Mouse (Mus musculus) embryonic facial prominence, embryonic 15.5 days (tissue): ENCODE data around the gene Wdr11. TPM values are rescaled to one million over a fixed set of nuclear protein-coding genes. Genes with fewer than 3 reads are reported as not detected.

Source experiments
- ATAC-seq: fragments of 200-750 bp; cut with Nextera tagmentation; 2 replicates; pipeline ENCODE4 v1.8.0; 2017; ENCODE audit warnings: low read depth, moderate TSS enrichment; ENCODE audit not compliant: insufficient number of reproducible peaks, low FRiP score, low TSS enrichment
- H3K27ac ChIP-seq: fragments of 300-500 bp; sonication (generic); replicated peaks from 2 replicates; pipeline ENCODE4 v1.5.1; 2015; ENCODE audit warnings: mild to moderate bottlenecking, inconsistent platforms
- H3K27me3 ChIP-seq: fragments of 300-500 bp; sonication (generic); 2 replicates; pipeline ENCODE4 v1.6.1; 2015; ENCODE audit warnings: inconsistent platforms
- H3K36me3 ChIP-seq: fragments of 300-500 bp; sonication (generic); 2 replicates; pipeline ENCODE4 v1.6.1; 2015; ENCODE audit warnings: mild to moderate bottlenecking, inconsistent platforms
- H3K4me1 ChIP-seq: fragments of 300-500 bp; sonication (generic); 2 replicates; pipeline ENCODE4 v1.6.1; 2015; ENCODE audit warnings: inconsistent platforms
- H3K4me2 ChIP-seq: fragments of 300-500 bp; sonication (generic); replicated peaks from 2 replicates; pipeline ENCODE4 v1.6.1; 2015; ENCODE audit warnings: mild to moderate bottlenecking, inconsistent platforms
- H3K4me3 ChIP-seq: fragments of 300-500 bp; sonication (generic); replicated peaks from 2 replicates; pipeline ENCODE4 v1.5.1; 2015; ENCODE audit warnings: mild to moderate bottlenecking, inconsistent platforms
- H3K9ac ChIP-seq: fragments of 300-500 bp; sonication (generic); 2 replicates; pipeline ENCODE4 v1.6.1; 2015; ENCODE audit warnings: inconsistent platforms
- H3K9me3 ChIP-seq: fragments of 300-500 bp; sonication (generic); replicated peaks from 2 replicates; pipeline ENCODE4 v1.6.1; 2016; ENCODE audit warnings: inconsistent platforms
- WGBS: fragments of 180-500 bp; shearing (Covaris S2); methylation state at CpG from one replicate; pipeline ENCODE4 v1.1.7; 2015; 5-methylcytosine and 5-hydroxymethylcytosine counted together
- polyA plus RNA-seq: library from polyadenylated mRNA; unstranded; fragments of >200 nt; fragmentation: Nextera tagmentation; extraction: Ambion mirVana; gene quantifications from 2 replicates; pipeline ENCODE4 v1.2.1, GENCODE M21; 2015

The Wdr11 gene
- 35.8 and 36.7 TPM in 2 replicates for polyA plus RNA-seq

DNA sequence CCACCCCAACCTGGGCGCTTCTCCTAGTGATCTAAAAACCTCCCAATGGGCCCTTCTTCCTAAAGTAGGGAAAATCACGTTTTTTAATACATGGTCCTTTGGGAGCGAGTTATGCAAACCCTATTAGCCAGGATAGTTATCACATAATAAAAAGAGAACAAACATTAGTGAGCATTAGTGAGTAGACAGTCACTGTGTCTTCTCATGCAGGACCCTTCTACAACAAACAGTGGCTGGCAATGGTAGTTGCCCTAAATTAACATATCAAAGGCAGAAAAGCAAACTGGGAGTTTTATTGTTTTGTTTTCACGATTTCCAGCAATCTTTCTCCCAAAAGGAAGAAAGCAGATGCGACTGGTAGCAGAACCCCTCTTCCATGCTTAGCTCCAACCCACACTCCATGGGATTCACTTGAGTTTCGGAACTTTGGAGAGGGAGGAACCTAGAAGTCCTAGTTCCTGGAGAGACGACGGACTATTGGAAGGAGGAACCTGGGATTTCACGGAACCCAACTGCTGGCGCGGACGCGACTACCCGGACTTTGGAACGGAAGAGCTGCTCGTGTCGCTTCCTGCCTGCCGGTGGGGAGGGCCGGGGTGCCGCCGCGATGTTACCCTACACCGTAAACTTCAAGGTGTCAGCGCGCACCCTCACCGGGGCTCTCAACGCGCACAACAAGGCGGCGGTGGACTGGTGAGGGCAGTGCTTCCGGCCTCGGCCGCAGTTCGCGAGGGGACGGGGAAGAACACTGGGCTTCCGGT, at the start of gene Wdr11:
Wdr11 (plus strand) TSS at position 493 of the 761 bp plus-strand sequence.
- H3K4me3 ChIP-seq, result peak within 1 kb of the TSS; percentile 72
- peaks cover 12% of the 10 kb centered on the region; the same call in 1 of the 2 replicates for H3K4me1 ChIP-seq
- peak within 1 kb of the TSS; percentile 68 for H3K9ac ChIP-seq
- WGBS, result 3% methylated on average over 37 of the region's 37 CpGs
- no peaks in the 10 kb centered on the region for H3K9me3 ChIP-seq
- peak within 1 kb of the TSS; percentile 93 for H3K27ac ChIP-seq
- peak within 1 kb of the TSS; percentile 61 for H3K4me2 ChIP-seq
- peak; percentile 86 for ATAC-seq
- 0 out of 2 replicates have a peak, but pooled peaks cover 4% of the 10 kb centered on the region for H3K36me3 ChIP-seq
- peaks cover 6% of the 10 kb centered on the region; the same call in 1 of the 2 replicates for H3K27me3 ChIP-seq

DNA sequence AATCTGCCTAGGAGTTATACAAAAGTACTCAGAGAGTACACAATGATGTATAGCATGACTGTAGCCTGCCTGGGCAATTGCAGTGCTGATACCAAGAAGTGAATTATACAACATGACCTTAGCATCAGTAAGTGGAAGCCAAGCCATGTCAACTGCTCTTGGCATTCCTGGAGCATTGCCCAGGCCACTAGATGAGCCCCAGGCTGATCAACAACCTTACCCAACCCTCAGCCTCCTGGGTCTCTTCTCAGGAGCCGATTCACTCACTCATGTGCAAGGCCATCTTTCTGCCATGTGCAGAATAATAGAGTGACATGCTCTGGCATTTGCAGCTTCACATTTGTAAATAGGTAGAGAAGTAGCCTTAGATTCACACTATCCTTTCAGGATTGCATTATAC, 24.1 kb upstream of the Wdr11 start:
- H3K36me3 ChIP-seq, result no peaks in the 10 kb centered on the region
- no peaks in the 10 kb centered on the region for H3K9me3 ChIP-seq
- H3K4me1 ChIP-seq, result no peaks in the 10 kb centered on the region
- H3K27ac ChIP-seq, result no peak overlapping the region
- no peak overlapping the region for H3K9ac ChIP-seq
- no peaks in the 10 kb centered on the region for H3K27me3 ChIP-seq
- H3K4me3 ChIP-seq, result no peak overlapping the region
- H3K4me2 ChIP-seq, result no peak overlapping the region
- no peak for ATAC-seq
- 69% methylated on average over 1 of the region's 1 CpGs for WGBS

DNA sequence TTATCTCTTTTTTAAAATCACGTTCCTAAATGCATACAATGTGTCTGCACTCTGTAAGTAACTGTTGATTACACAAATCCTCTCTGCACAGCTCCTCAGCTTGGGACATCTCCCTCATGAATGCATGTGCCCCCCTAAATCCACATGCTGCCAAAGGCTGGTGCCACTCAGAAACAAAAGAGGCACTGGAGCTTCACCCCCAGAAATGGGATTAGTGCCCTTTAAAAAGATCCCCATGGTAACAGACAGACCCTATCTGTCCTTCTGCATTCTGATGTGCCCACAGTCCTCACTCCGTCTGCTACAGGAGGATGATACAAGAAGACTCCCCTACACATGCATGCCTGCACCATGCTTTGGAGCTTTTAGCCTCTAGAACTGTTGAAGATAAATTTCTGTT, 23.3 kb upstream of the Wdr11 start:
- Histone ChIP-seq H3K27me3 (no peaks in the 10 kb centered on the region), H3K9ac (no peak overlapping the region), H3K4me1 (no peaks in the 10 kb centered on the region), H3K27ac (no peak overlapping the region), H3K36me3 (no peaks in the 10 kb centered on the region), H3K4me3 (no peak overlapping the region), H3K4me2 (no peak overlapping the region), H3K9me3 (no peaks in the 10 kb centered on the region)
- ATAC-seq, result no peak
- 45% methylated on average over 2 of the region's 2 CpGs for WGBS

DNA sequence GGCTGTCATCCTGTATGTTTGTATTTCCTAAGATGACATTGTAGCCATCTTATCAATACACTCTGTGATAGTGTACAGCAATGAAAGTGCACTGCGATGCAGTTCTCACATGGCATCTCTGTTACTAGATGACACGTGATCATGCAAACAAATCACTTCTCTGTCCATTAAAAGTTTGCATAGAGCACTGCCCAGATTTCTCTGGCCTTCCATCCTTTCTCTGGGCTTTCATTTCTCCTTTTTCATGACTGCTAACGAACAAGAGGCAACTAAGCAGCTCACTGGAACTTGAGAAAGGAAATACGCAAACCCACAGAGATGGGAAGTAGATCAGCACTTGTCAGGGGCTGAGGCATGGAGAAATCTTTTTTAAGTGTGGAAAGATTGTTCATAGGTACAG, 17.2 kb upstream of the Wdr11 start:
- no peak overlapping the region for H3K9ac ChIP-seq
- 70% methylated on average over 4 of the region's 4 CpGs for WGBS
- no peak for ATAC-seq
- no peak overlapping the region for H3K4me3 ChIP-seq
- H3K9me3 ChIP-seq, result no peaks in the 10 kb centered on the region
- H3K4me2 ChIP-seq, result no peak overlapping the region
- H3K4me1 ChIP-seq, result no peaks in the 10 kb centered on the region
- H3K27ac ChIP-seq, result no peak overlapping the region
- no peaks in the 10 kb centered on the region for H3K27me3 ChIP-seq
- H3K36me3 ChIP-seq, result no peaks in the 10 kb centered on the region

DNA sequence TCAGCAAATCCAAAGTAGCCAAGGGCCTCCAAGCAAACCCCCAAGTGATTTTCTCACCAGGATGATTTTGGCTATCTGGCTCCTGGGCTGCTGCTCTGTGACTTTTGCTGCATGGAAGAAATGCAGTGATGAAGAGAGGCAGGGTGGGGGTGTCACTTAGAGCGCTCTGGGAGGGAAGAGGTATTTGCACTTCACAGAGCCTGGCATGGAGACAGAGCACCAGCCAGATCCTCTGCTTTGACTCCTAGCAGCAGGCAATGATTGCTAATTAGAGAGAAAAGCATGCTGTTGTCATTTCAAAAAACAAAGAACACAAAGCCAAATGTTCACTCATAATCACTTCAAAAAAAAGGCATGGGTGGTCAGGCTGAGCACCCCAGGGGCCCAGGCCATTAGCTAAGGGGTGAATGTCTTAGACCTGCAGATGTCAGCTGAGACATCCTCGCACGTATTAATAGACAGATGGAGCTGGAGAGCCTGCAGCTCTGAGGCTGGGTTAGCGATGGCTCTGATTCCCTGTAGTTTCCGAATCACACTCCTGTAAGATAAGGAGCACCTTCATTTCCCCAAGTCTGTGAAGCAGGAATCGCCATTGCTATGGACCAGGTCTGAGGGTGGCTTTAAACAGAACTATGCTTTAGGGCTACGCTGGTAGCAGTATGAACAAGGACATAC, 16.4 kb upstream of the Wdr11 start:
- no peak overlapping the region for H3K4me3 ChIP-seq
- 27% methylated on average over 7 of the region's 7 CpGs for WGBS
- no peak overlapping the region for H3K9ac ChIP-seq
- H3K4me1 ChIP-seq, result no peaks in the 10 kb centered on the region
- H3K27me3 ChIP-seq, result no peaks in the 10 kb centered on the region
- H3K27ac ChIP-seq, result no peak overlapping the region
- ATAC-seq, result no peak
- H3K36me3 ChIP-seq, result no peaks in the 10 kb centered on the region
- H3K9me3 ChIP-seq, result no peaks in the 10 kb centered on the region
- no peak overlapping the region for H3K4me2 ChIP-seq

DNA sequence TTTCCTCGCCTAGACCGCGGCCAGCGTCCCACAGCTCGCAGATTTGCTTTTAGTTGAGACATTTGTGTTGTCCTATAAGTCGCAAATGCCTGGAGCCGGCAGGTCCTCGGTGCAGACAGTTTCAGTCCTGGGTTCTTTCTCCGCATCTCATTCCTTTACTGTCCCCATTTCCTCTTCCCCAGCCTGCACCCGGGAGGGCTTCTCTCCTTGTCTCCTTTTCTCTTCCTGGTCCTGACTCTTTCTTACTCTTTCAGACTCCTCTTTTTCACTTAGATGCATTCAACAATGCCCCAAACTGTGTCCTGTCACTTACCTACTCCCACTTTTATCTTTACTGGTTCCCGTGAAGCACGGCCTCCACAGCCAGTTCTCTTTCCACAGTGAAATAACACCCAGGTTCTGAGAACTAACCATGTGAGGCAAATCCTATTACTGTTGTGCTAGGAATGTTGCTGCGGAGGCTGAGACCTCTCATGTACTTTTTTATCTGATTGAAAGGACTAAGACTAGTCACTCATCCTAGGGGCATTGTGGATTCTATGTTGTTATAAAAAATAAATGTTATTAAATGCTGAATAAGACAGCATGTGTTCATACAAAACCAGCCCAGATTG, 576 bp downstream of the Wdr11 start:
- ATAC-seq, result no peak
- H3K9me3 ChIP-seq, result no peaks in the 10 kb centered on the region
- H3K27ac ChIP-seq, result peak overlapping the region; percentile 93
- peak overlapping the region; percentile 72 for H3K4me3 ChIP-seq
- H3K27me3 ChIP-seq, result peaks cover 6% of the 10 kb centered on the region; the same call in 1 of the 2 replicates
- H3K36me3 ChIP-seq, result 0 out of 2 replicates have a peak, but pooled peaks cover 8% of the 10 kb centered on the region
- H3K4me2 ChIP-seq, result peak overlapping the region; percentile 61
- H3K4me1 ChIP-seq, result peaks cover 12% of the 10 kb centered on the region; the same call in 1 of the 2 replicates
- peak overlapping the region; percentile 68 for H3K9ac ChIP-seq
- 1% methylated on average over 13 of the region's 13 CpGs for WGBS

DNA sequence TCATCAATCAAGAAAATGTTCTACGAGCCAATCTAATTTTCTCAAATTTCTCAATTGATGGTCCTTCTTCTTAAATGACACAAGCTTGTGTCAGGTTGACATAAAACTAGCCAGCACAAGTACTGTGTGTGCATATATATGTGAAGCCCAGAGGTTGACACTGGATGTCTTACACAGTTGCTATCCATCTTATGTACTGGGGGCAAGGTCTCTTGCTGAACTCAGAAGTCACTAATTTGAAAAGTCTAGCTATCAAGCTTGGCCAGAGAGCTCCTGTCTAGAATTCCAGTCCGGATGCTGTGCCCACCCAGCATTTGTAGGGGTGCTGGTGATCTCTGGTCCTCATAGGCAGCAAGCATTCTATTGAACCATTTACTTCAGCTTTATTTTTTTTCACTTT, 5.5 kb downstream of the Wdr11 start:
- Histone ChIP-seq H3K4me2 (no peak overlapping the region), H3K4me1 (peaks cover 7% of the 10 kb centered on the region; the same call in 1 of the 2 replicates), H3K36me3 (peaks cover 39% of the 10 kb centered on the region), H3K9me3 (no peaks in the 10 kb centered on the region), H3K27me3 (no peaks in the 10 kb centered on the region), H3K4me3 (no peak overlapping the region), H3K27ac (no peak overlapping the region), H3K9ac (no peak overlapping the region)
- WGBS, result 89% methylated on average over 2 of the region's 2 CpGs
- ATAC-seq, result no peak

DNA sequence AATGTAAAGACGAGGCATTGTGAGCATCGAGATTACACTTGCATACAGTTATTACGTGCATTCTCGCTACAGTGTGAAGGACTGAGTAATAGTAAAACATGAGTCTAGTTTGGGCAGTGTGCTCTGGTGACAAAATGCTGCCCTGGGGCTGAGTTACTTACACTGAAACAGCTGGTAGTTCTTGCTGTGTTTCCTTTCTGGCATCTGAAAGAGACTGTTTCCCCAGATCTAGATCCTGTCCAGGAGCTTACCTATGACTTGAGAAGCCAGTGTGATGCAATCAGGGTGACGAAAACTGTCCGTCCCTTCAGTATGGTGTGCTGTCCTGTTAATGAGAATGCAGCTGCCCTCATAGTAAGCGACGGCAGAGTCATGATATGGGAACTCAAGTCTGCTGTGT, 14.6 kb downstream of the Wdr11 start:
- Histone ChIP-seq H3K9ac (no peak overlapping the region), H3K4me2 (no peak overlapping the region), H3K27ac (no peak overlapping the region), H3K36me3 (peaks cover 82% of the 10 kb centered on the region), H3K4me1 (no peaks in the 10 kb centered on the region), H3K9me3 (no peaks in the 10 kb centered on the region), H3K4me3 (no peak overlapping the region), H3K27me3 (no peaks in the 10 kb centered on the region)
- no peak for ATAC-seq
- 91% methylated on average over 8 of the region's 8 CpGs for WGBS

DNA sequence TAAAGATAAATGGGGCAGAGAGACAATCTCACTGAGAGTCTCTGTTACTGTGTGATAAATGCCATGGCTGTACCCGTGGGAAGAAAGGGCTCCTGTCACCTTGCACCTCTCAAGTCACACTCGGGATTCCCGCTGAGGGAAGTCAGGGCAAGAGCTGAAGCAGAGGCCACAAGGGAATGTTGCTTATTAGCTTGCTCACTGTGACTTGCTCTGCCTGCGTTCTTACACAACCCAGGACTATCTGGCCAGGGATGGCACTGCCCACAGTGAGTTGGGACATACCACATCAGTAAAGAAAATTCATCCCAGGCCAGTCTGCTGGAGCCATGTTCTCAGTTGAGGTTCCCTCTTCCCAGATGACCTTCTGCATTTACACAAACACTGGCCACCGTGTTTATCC, 29.5 kb downstream of the Wdr11 start:
- ATAC-seq, result no peak
- Histone ChIP-seq H3K4me2 (no peak overlapping the region), H3K4me1 (no peaks in the 10 kb centered on the region), H3K9me3 (no peaks in the 10 kb centered on the region), H3K27me3 (no peaks in the 10 kb centered on the region), H3K4me3 (no peak overlapping the region), H3K36me3 (peaks cover 73% of the 10 kb centered on the region), H3K27ac (no peak overlapping the region), H3K9ac (no peak overlapping the region)
- WGBS, result 89% methylated on average over 5 of the region's 5 CpGs

DNA sequence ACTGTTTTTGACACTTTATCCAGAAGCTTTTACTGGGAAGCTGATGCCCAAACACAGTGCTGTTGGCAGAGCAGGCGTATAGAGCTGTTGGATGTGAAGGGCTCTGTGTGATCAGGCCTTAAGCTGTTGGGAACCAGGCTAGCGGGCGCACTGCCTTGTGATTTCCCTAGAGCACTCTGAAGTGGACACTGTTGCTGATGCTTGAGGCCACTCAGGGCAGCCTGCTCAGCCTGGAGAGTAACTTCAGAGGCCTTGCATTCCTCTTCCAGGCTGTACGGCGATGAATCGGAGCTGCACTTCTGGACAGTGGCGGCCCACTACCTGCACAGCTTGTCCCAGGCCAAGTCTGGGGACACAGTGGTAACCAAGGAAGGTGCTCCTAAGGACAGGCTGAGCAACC, 38.7 kb downstream of the Wdr11 start:
- 97% methylated on average over 7 of the region's 7 CpGs for WGBS
- no peak for ATAC-seq
- H3K9me3 ChIP-seq, result no peaks in the 10 kb centered on the region

DNA sequence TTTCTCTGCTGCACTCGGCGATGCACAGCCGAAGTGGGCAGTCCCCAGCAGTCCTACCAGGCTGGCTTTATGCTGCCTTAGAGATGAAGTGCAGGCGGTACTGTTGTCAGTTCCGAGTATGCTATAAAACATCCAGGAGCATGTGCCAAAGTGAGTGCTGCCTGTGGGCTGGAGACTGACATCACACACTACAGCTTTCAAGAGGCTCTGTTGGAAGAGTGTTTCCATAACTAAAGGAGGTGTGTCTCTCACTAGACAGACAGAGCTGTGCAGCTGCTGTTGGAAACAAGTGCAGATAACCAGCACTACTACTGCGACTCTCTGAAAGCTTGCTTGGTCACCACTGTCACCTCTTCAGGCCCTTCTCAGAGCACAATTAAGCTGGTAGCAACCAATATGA, 39.8 kb downstream of the Wdr11 start:
- peaks cover 83% of the 10 kb centered on the region for H3K36me3 ChIP-seq
- H3K9me3 ChIP-seq, result no peaks in the 10 kb centered on the region
- 95% methylated on average over 6 of the region's 6 CpGs for WGBS

More for the DNA sequence above, 38.7 kb downstream of the Wdr11 start:
- no peak overlapping the region for H3K9ac ChIP-seq
- H3K27me3 ChIP-seq, result no peaks in the 10 kb centered on the region
- no peaks in the 10 kb centered on the region for H3K4me1 ChIP-seq
- H3K27ac ChIP-seq, result no peak overlapping the region
- no peak overlapping the region for H3K4me2 ChIP-seq
- no peak overlapping the region for H3K4me3 ChIP-seq
- H3K36me3 ChIP-seq, result peaks cover 83% of the 10 kb centered on the region

More for the DNA sequence above, 39.8 kb downstream of the Wdr11 start:
- Histone ChIP-seq H3K27me3 (no peaks in the 10 kb centered on the region), H3K9ac (no peak overlapping the region), H3K4me3 (no peak overlapping the region), H3K4me2 (no peak overlapping the region), H3K4me1 (no peaks in the 10 kb centered on the region), H3K27ac (no peak overlapping the region)
- no peak for ATAC-seq
